Mouse (Mus musculus) v-Abl transformed pro-B cells (cell line): ENCODE measurements at regions not wholly inside any gene's neighbourhood (a gene's known extent, or its start where the extent isn't known, plus 50 kb on each side); places are given as distances from the start of the nearest gene placed in this dataset.

ENCODE experiments used
- in situ Hi-C, 2 experiments: fragments of 400-800 bp; cut with MboI; formaldehyde crosslinking; loops; one replicate each; pipeline ENCODE4 v1.15.1; 2025; ENCODE audit not compliant: unreplicated experiment in 2 of 2

- in situ Hi-C loops: no loop called here
Observed at GRCm38 (mm10) chr6:112097699-112098098, 175.9 kb upstream of the Lmcd1 start.

- in situ Hi-C loops: no loop called here
Observed at GRCm38 (mm10) chr6:112108651-112109050, 164.9 kb upstream of the Lmcd1 start.

GRCm38 (mm10) chr6:112119180-112119579 is 154.4 kb upstream of the Lmcd1 start:
- in situ Hi-C loops: no loop called here

- in situ Hi-C loops: no loop called here
Observed at GRCm38 (mm10) chr6:112133522-112133921, 140.0 kb upstream of the Lmcd1 start.

- in situ Hi-C loops: no loop called here
Observed at GRCm38 (mm10) chr6:112152535-112153364, 120.8 kb upstream of the Lmcd1 start.

- in situ Hi-C loops: no loop called here
Observed at GRCm38 (mm10) chr6:112167487-112167886, 106.1 kb upstream of the Lmcd1 start.

GRCm38 (mm10) chr6:112176344-112176743 is 97.2 kb upstream of the Lmcd1 start:
- in situ Hi-C loops: no loop called here

GRCm38 (mm10) chr6:112187636-112188035 is 85.9 kb upstream of the Lmcd1 start:
- in situ Hi-C loops: no loop called here

GRCm38 (mm10) chr6:112191032-112191431 is 82.5 kb upstream of the Lmcd1 start:
- in situ Hi-C loops: no loop called here

- in situ Hi-C loops: no loop called here
Observed at GRCm38 (mm10) chr6:112197445-112197844, 76.1 kb upstream of the Lmcd1 start.

GRCm38 (mm10) chr6:112199241-112199640 is 74.3 kb upstream of the Lmcd1 start:
- in situ Hi-C loops: no loop called here

GRCm38 (mm10) chr6:112202120-112202519 is 71.4 kb upstream of the Lmcd1 start:
- in situ Hi-C loops: loop anchor here in 1 of 2 experiments (25.0 kb wide), 1 partner anchor 810 kb away; no protein-coding TSS in a partner anchor

- in situ Hi-C loops: loop anchor here in 1 of 2 experiments (25.0 kb wide), 1 partner anchor 809 kb away; no protein-coding TSS in a partner anchor
Observed at GRCm38 (mm10) chr6:112203321-112203720, 70.2 kb upstream of the Lmcd1 start.

- in situ Hi-C loops: loop anchor here in 1 of 2 experiments (25.0 kb wide), 1 partner anchor 807 kb away; no protein-coding TSS in a partner anchor
Observed at GRCm38 (mm10) chr6:112204956-112205355, 68.6 kb upstream of the Lmcd1 start.

GRCm38 (mm10) chr6:112205420-112205995 is 68.0 kb upstream of the Lmcd1 start:
- in situ Hi-C loops: loop anchor here in 1 of 2 experiments (25.0 kb wide), 1 partner anchor 807 kb away; no protein-coding TSS in a partner anchor

GRCm38 (mm10) chr6:112207229-112207628 is 66.3 kb upstream of the Lmcd1 start:
- in situ Hi-C loops: loop anchor here in 1 of 2 experiments (25.0 kb wide), 1 partner anchor 805 kb away; no protein-coding TSS in a partner anchor

- in situ Hi-C loops: loop anchor here in 1 of 2 experiments (25.0 kb wide), 1 partner anchor 802 kb away; no protein-coding TSS in a partner anchor
Observed at GRCm38 (mm10) chr6:112210238-112210950, 63.2 kb upstream of the Lmcd1 start.

- in situ Hi-C loops: loop anchor here in 1 of 2 experiments (25.0 kb wide), 1 partner anchor 795 kb away; no protein-coding TSS in a partner anchor
Observed at GRCm38 (mm10) chr6:112216868-112217267, 56.7 kb upstream of the Lmcd1 start.

GRCm38 (mm10) chr6:112218248-112218647 is 55.3 kb upstream of the Lmcd1 start:
- in situ Hi-C loops: loop anchor here in 1 of 2 experiments (25.0 kb wide), 1 partner anchor 794 kb away; no protein-coding TSS in a partner anchor

GRCm38 (mm10) chr6:112219641-112220040 is 53.9 kb upstream of the Lmcd1 start:
- in situ Hi-C loops: loop anchor here in 1 of 2 experiments (25.0 kb wide), 1 partner anchor 793 kb away; no protein-coding TSS in a partner anchor
